Mouse (Mus musculus): ENCODE measurements around the gene Rph3al.

Rph3al gene

GRCm38 (mm10) chr11:75906556-75906955 lies 31.7 kb downstream of the Rph3al start:
- DNase-seq (ENCODE audit: low spot score) = no peak

DNA sequence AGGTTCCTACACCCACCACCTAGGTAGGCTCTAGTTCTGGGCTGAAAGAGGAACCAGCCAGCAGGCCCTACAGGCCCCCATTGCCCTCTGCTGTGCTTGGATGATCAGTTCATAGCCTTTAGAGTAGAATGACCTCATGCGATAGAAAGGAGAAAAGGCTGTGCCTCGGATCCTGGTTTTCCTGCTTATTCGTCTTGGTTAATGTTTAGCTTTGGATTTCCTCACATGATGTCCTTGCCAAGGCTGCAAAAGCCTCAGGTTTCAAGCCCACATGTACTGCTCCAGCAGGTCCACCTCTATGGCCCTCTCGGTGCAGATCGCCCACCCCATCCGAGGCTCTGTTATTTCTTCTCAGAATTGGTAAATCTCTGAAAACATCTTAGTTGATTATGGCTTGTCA lies 33.2 kb downstream of the Rph3al start:
- DNase-seq (ENCODE audit: low spot score) = no peak

- DNase-seq (ENCODE audit: low spot score) = no peak
Measured at GRCm38 (mm10) chr11:75904501-75904900, 33.7 kb downstream of the Rph3al start.

DNA sequence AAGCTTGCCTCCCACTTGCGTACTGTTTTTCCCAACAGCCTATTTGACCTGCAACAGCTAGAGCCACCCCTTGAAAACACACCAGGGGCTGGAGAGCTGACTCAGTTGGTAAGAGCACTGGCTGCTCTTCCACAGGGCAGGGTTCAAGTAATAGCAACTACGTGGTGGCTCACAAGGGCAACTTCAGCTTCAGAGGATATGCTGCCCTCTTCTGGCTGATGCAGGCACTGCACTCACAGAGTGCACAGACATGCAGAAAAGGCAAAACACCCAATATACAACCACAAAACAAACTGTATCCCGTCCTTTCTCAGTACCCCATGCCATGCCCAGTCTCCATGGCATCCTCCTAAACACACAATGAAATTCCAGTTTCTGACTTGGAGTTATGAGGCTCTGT lies 34.7 kb downstream of the Rph3al start:
- no peak for DNase-seq (ENCODE audit: low spot score)

DNA sequence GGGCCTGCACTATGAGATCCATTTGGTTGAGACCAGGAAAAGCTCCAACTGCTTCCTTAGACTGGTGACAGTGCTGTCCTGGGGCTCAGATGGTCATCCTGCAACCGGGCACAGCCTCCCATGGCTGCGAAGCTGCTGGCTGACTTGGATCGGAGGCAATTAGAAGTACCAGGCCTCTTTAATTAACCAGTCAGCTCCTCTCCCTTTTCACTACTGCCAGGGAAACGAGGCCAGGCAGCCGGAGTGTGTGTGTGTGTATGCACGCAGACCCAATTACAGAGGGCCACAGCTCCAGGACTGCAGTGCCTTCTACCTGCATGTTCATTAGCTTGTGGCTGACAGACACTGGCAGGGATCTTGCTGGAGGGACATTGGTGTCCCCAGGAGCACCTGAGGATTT lies 36.9 kb downstream of the Rph3al start:
- DNase-seq (ENCODE audit: low spot score) = peak; percentile 67

DNA sequence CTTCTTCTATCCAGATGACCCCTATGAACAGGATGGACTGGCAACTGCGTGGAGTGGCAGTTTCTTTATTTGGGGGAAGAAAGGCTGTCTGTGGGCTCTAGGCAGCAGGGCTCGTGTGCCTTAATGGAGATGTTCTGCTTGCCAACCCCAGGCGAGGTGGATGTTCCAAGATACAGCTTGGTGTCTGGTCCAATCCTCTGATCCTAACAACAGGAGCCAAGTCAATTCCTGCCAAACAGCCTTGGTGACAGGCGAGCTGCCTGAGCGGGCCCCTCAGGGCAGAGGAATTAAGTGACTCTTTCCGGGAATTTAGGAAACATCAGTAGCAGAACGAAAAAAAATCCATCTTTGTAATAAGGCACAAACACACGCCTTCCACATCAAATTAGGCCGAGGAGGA lies 38.6 kb downstream of the Rph3al start:
- no peak for DNase-seq (ENCODE audit: low spot score)

- no peak for DNase-seq (ENCODE audit: low spot score)
Measured at GRCm38 (mm10) chr11:75898532-75898931, 39.7 kb downstream of the Rph3al start.

DNA sequence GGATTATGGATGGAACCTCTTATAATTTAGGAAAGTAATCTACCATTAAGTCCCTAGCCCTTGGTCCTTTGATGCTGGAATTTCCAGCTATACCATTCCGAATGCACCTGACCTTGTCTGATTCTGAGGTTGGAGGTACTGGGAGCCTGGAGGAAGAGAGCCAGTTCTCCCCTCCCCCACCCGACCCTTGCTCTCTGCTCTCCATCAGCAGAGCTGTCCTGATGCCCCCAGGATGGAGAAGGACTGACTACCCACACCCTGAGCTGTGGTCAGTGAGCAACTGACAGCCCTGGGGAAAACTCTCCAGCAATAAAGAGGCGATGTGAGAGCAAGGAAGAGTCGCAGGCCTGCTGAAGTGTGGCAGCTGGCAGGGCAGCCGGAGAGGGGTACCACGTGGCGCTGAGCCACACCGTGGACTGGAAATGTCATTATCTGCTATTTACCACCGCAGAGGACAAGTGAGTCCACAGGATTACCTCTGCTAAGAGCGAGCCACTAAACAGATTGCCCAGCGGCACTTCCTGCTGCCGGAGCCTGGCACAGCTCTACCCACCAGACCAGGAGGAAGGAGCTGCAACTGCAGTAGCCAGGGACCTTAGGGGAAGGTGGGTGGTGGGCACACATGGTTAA lies 43.3 kb downstream of the Rph3al start:
- DNase-seq (ENCODE audit: low spot score) = peak; percentile 78

DNA sequence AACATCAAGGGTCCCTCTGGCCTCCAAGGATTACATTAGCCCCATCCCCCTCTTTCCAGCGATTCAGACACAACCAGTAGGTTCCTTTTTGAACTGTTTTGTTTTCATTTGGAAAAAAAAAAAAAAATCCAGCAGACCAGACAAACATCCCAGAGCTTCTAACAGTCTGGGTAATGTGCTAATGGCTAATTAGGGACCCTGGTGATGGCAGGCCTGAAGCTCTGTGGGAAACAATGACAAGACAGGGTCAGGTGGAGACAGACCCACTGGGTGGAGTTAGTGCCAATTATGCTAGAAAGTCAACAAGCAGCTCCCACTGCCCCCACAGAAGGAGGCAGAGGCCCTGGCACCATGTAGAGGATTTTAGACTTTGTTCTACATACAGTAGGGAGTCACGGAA lies 44.3 kb downstream of the Rph3al start:
- DNase-seq (ENCODE audit: low spot score) = peak; percentile 62

DNA sequence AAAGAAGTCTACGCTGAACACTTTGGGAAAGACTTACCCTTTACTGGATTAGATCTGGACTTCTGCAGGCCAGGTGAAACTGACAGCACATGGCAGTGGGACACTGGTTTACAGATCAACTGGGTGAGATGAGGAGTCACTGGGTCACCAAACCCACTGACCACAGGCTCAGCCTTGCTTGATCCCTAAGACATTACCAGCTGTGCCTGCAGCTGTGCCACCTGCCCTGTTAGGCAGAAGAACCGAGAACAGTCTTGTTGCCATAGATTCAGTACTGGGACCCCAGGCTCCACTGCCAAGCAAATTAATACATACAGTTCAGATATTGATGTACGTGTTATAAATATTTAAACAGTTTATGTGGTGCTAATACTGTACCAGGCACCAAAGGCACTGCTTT lies 50.9 kb downstream of the Rph3al start:
- no peak for DNase-seq (ENCODE audit: low spot score)

DNA sequence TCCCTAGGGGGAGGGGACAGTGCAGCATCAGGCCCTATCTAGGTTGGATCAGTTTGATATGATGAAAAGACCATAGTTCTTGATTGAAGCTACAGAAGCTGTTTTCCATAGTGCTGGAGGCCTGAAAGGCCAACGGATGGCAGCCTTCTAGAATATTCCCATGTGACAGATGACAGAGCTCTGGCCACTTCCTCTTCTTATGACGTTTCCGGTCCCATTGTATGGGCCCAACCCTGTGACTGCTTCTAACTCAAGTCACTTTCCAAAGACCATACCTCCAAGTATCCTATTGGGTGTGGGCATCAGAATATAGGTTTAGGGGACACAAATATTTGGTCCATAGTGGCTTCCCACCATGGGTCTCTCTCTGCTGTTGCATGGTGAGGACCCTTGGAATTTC lies 57.0 kb downstream of the Rph3al start:
- DNase-seq (ENCODE audit: low spot score) = no peak

DNA sequence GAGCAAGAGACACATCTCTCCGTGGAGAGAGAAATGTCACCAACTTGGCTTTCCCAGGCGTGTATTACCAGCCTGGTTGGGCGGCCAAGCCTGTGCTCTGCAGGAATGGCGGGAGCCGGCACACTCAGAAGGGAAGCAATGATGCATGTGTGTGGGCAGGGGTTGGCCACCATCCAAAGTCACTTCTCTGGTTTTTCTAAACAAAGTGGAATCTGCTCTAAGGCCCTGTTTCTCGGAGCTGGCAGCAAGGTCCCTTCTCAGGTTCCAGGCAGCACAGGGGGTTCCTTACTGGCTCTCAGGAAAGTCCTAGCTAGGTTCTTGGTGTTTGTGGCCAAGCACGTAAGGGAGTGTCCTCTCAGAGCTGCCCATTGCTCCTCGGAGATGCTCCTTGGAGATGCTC lies 58.2 kb downstream of the Rph3al start:
- peak; percentile 54 for DNase-seq (ENCODE audit: low spot score)

- DNase-seq (ENCODE audit: low spot score) = no peak
Measured at GRCm38 (mm10) chr11:75878460-75878859, 59.8 kb downstream of the Rph3al start.

DNA sequence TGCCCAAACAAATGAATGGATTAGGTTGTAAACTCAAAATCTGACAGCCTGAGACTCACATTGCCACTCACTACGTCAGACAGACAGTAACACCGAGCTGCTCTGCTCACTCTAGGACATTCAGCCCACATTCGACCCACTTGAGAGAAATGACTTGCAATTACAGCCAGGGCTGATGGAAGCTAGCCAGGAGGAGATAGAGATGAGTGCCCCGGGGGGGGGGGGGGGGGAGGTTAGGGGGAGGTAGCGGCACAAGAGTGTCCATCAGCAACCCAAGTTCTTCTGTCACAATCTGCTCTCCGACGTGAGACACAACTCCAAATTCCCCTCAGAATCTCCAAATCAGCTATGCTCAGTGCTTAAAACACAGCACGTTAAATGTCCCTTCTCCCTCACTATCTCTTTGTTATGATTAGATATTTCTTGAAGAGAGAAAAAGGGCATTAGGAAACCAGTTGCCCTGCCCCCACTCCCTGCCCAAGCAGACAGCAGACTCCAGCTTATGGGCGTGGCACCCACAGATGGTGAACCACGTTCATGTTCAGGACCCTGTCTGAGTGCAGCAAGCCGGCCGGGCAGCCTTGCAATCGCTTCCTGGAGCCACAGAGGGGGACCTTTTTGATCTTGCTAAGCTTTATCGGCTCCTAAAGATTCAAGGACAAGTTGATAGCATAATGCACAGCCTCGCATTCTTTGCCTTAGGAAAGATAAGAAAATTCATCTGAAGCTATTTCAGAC lies 62.0 kb downstream of the Rph3al start:
- peak; percentile 54 for DNase-seq (ENCODE audit: low spot score)

DNA sequence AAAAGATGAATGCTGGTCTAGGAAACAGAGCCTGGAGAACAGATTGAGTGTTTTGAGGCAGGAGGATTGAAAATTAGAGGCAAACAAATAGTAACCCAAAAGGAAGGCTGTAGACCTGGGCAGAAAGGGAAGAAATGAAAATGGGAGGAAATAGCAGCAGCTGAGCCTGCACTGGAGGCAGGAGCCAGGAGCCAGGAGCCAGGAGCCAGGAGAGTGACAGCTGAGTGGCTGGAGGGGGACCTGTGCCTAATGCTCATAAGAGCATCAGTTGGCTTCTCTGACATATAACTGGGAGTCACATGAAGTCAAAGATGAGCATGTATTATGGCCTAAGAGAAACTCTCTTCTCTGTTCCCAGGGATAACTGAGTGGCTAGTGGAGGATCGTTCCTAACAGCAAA lies 66.5 kb downstream of the Rph3al start:
- DNase-seq (ENCODE audit: low spot score) = no peak

- no peak for DNase-seq (ENCODE audit: low spot score)
Measured at GRCm38 (mm10) chr11:75870947-75871346, 67.3 kb downstream of the Rph3al start.

GRCm38 (mm10) chr11:75870386-75870785 lies 67.8 kb downstream of the Rph3al start:
- no peak for DNase-seq (ENCODE audit: low spot score)

- no peak for DNase-seq (ENCODE audit: low spot score)
Measured at GRCm38 (mm10) chr11:75869898-75870297, 68.3 kb downstream of the Rph3al start.

DNA sequence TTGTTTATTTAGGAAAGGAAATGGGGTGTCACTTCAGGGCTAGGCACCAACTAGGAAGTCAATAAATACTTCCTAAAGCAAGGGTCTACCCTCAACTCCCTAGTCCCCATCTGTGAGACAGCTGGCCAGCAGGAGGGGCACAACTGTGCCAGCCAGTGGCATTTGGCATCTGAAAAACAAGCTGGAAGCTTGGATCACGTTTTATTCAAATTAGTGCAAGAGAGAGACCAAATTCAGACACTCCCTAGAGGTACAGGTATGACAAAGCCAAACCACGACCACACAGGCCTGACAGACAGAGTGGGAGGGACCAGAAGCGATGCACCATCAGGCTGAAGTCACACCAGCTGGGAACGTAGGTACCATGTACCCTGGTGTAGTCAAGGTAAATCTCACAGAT lies 71.4 kb downstream of the Rph3al start:
- DNase-seq (ENCODE audit: low spot score) = no peak

- DNase-seq (ENCODE audit: low spot score) = no peak
Measured at GRCm38 (mm10) chr11:75865859-75866258, 72.4 kb downstream of the Rph3al start.

GRCm38 (mm10) chr11:75865253-75865619 lies 73.0 kb downstream of the Rph3al start:
- DNase-seq (ENCODE audit: low spot score) = no peak

DNA sequence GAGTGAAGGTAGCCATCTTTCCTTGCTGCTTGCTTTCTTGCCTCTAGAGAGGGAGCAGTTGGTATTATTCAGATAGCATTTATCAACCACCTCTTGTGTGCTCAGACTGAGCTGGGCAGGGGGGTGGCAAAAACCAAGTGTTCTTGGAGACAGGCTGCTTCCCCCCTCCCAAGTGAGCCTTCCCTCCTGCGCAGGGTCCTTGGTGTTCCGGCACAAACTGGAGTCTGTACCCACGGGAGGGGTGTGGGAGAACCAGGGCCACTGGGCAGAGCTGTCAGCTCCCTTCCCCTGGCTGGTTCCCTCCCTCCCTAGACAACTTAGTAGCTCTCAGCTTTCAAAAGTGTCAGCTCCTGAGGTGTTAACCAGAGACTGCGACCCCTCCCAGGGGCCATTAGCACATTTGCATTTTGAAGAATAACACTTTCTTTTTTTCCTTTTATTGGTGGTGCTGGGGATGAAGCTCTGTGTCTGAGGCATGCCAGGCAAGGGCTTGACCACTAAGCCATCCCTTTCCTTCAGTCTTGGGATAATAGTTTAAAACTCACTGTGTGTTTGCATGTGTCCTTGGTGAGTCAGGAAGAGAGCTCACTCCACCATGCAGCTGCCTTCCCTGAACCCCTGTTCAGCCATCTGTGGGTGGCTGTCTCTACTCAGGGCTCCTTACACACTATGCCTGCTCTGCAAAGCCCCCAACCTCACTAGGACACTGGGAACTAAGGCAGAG lies 73.5 kb downstream of the Rph3al start:
- DNase-seq (ENCODE audit: low spot score) = no peak

DNA sequence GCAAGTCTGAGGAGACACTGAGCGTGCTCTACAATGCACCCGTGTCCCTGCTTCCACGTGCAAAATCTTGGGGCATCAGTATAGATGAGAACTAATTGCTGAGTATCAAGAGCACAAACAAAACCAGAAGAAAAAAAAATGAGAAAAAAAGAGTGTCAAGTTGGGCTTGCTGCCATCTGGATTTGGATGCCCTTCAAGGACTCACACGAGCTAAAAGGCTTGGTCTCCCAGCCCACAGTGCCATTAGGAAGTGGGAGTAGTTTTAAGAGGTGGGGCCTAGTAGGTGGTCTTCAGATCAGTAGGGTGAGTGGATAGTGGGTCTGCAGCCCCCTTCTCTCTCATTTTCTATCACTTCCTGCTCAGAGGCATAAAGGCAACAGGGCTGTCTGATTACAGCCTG lies 75.8 kb downstream of the Rph3al start:
- no peak for DNase-seq (ENCODE audit: low spot score)
